Mouse (Mus musculus) lung, embryonic 14.5 days (tissue): ENCODE results near the gene Dcbld2. TPM values are rescaled to one million over a fixed set of nuclear protein-coding genes. Genes with fewer than 3 reads are reported as not detected.

Experiments used
- ATAC-seq: fragments of 200-750 bp; cut with Nextera tagmentation; 2 replicates; pipeline ENCODE4 v1.8.0; 2017; ENCODE audit warnings: mild to moderate bottlenecking, moderate TSS enrichment, moderate library complexity; ENCODE audit not compliant: insufficient read depth
- DNase-seq: peaks from one replicate; pipeline ENCODE4 v3.0.0-alpha.2; 2015
- H3K27ac ChIP-seq: fragments of 300-500 bp; sonication (generic); 2 replicates; pipeline ENCODE4 v1.5.1; 2014; ENCODE audit warnings: low read depth, mild to moderate bottlenecking, moderate library complexity
- H3K27me3 ChIP-seq: fragments of 300-500 bp; sonication (generic); 2 replicates; pipeline ENCODE4 v1.6.1; 2014; ENCODE audit warnings: low read length, control low read depth; ENCODE audit not compliant: insufficient read depth
- H3K36me3 ChIP-seq: fragments of 300-500 bp; sonication (generic); 2 replicates; pipeline ENCODE4 v1.6.1; 2014; ENCODE audit warnings: control low read depth; ENCODE audit not compliant: insufficient read depth
- H3K4me1 ChIP-seq: fragments of 300-500 bp; sonication (generic); 2 replicates; pipeline ENCODE4 v1.6.1; 2014; ENCODE audit warnings: antibody characterized with exemption, control low read depth; ENCODE audit not compliant: insufficient read depth
- H3K4me2 ChIP-seq: fragments of 300-500 bp; sonication (generic); 2 replicates; pipeline ENCODE4 v1.6.1; 2014; ENCODE audit warnings: mild to moderate bottlenecking
- H3K4me3 ChIP-seq: fragments of 300-500 bp; sonication (generic); 2 replicates; pipeline ENCODE4 v1.5.1; 2014; ENCODE audit warnings: low read depth, low read length
- H3K9ac ChIP-seq: fragments of 300-500 bp; sonication (generic); 2 replicates; pipeline ENCODE4 v1.6.1; 2014
- H3K9me3 ChIP-seq: fragments of 300-500 bp; sonication (generic); 2 replicates; pipeline ENCODE4 v1.6.1; 2016; ENCODE audit warnings: low read depth, low read length, control low read depth
- CTCF ChIP-seq: IDR thresholded peaks from 2 replicates; pipeline ENCODE4 v1.5.1; 2016; ENCODE audit warnings: antibody characterized with exemption, low read depth
- WGBS: fragments of 180-500 bp; shearing (Covaris S2); extraction: QIAGEN DNeasy Blood & Tissue Kit; methylation state at CpG from one replicate; pipeline ENCODE4 v1.1.7; 2014; 5-methylcytosine and 5-hydroxymethylcytosine counted together
- polyA plus RNA-seq: library from polyadenylated mRNA; unstranded; fragments of >200 nt; fragmentation: Nextera tagmentation; extraction: Ambion mirVana; gene quantifications from 2 replicates; pipeline ENCODE4 v1.2.1, GENCODE M21; 2014

The Dcbld2 gene
- polyA plus RNA-seq, 1 experiment from 2014 or later = 17.3 TPM

DNA sequence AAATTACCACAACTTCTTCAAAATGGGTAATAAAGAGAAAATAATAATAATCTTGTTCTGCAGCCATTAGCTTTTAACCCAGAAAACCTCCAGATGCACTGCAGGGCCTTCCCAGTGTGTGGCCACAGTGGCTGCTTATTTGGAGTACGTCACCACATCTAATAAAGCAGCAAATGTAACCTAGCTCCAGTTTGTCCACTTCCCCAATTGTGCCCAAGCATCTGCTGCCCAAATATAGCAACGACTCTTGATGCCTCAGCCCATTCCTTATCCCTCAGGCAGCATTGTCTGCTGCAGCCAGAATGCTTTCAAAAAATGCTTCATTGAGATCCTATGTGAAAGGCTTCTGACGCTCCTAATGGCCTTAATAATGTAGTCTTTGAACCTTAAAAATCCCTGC lies 66.6 kb downstream of the Dcbld2 start:
- H3K9me3 ChIP-seq = peaks cover 6% of the 10 kb centered on the region; the same call in 1 of the 2 replicates
- H3K36me3 ChIP-seq = peaks cover 39% of the 10 kb centered on the region
- H3K9ac ChIP-seq = no peak overlapping the region
- no peak overlapping the region for H3K4me2 ChIP-seq
- peaks cover 6% of the 10 kb centered on the region for H3K4me1 ChIP-seq
- peak overlapping the region; percentile 56; the same call in 1 of the 2 replicates for H3K27ac ChIP-seq
- no peaks in the 10 kb centered on the region for H3K27me3 ChIP-seq
- TF ChIP-seq CTCF = no peak
- ATAC-seq = no peak
- 64% methylated on average over 3 of the region's 3 CpGs for WGBS
- no peak overlapping the region for H3K4me3 ChIP-seq
- no peak for DNase-seq

- 68% methylated on average over 3 of the region's 3 CpGs for WGBS
- peak; percentile 57 for ATAC-seq
- peak overlapping the region; percentile 77 for H3K27ac ChIP-seq
These were observed 67.4 kb downstream of the Dcbld2 start for GRCm38 (mm10) chr16:58475544-58476154.

DNA sequence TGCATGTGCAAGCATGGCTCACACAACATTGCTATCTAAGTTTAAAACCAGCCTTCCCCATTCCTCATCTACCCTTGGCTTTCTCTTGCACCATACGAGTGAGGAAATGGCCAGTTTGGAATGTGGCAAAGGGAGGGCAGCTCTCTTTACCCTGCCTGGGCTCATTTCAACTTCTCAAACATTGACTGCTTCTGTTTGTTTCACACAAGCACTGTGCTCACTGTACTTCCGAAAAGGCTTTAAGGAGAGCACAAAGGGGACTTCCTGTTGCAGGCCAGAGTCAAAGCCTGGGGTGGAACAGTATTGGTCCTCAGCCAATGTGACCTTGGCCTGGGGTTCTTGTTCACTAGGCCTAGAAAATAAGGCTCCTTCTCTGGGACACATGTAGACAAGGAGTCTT lies 68.1 kb downstream of the Dcbld2 start:
- no peak for TF ChIP-seq CTCF
- H3K36me3 ChIP-seq = peaks cover 42% of the 10 kb centered on the region

More at GRCm38 (mm10) chr16:58475544-58476154, 67.4 kb downstream of the Dcbld2 start:
- Histone ChIP-seq H3K27me3 (no peaks in the 10 kb centered on the region), H3K4me2 (no peak overlapping the region), H3K9ac (no peak overlapping the region), H3K36me3 (peaks cover 36% of the 10 kb centered on the region), H3K4me1 (peaks cover 6% of the 10 kb centered on the region), H3K9me3 (peaks cover 6% of the 10 kb centered on the region; the same call in 1 of the 2 replicates), H3K4me3 (no peak overlapping the region)
- no peak for TF ChIP-seq CTCF
- no peak for DNase-seq

DNA sequence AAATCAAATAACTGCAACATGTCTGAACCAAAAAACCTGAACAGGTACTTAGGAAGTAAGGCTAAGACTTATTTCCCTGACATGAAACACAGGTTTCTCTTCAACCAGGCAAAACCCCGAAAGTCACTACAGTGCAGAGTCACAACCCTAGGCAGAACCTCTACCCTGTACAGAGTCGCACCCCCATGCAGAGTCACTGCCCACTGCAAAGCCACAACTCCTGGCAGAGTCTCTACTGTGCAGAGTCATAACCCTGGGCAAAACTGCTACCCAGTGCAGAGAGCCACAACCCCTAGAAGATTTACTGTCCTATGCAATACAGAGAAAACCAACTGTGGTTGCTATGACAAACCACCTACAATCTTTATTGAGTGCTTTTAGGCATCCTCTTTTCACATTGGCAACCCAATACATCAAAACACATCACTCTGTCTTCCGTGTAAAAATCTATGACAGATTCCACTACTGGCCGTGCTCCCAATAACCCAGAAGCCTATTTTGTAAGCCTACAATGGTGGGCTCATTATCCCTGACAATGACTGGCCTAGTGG lies 71.7 kb downstream of the Dcbld2 start:
- whole genome bisulfite sequencing = 83% methylated on average over 4 of the region's 4 CpGs
- ATAC-seq = no peak
- no peak for TF ChIP-seq CTCF

More for the DNA sequence above, 68.1 kb downstream of the Dcbld2 start:
- Histone ChIP-seq H3K9ac (no peak overlapping the region), H3K9me3 (peaks cover 6% of the 10 kb centered on the region; the same call in 1 of the 2 replicates), H3K4me1 (peaks cover 11% of the 10 kb centered on the region), H3K27ac (peak overlapping the region; percentile 77), H3K4me2 (no peak overlapping the region), H3K4me3 (no peak overlapping the region), H3K27me3 (no peaks in the 10 kb centered on the region)
- DNase-seq = peak; percentile 60
- peak; percentile 65 for ATAC-seq
- 29% methylated on average over 2 of the region's 2 CpGs for WGBS

DNA sequence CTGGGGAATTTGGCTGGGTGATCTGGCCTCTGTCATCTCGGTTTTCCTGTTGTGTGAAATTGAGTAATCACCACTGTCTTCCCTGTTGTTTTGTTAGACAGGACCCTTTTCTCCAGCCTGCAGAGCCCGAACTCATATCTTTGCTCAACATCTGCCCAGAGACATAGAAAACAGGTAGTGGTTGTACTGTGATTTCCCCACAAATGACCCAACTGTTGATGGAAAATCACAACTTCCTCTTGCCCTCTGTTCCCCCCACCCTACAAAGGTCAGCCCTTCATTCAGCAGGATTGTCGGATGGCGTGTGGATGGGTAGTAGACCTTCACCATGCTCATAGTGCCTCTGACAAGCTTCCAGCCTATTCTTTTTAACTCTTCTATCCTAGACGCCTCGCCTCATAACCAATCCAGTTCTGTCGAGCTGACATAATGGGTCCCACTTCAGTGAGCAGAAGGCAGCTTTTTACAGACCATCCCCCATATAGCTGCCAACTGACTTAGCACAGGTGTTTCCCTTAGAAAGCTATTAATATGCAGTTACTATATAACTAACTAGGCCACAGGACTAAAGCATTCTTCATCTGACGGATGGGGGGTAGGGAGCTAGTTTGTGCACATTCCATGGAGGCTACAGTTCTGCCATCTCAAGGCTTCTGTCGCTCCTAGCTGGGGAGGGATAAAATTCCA lies 73.1 kb downstream of the Dcbld2 start:
- Histone ChIP-seq H3K27ac (peak overlapping the region; percentile 73), H3K36me3 (peaks cover 26% of the 10 kb centered on the region), H3K27me3 (no peaks in the 10 kb centered on the region), H3K4me3 (no peak overlapping the region), H3K4me2 (0 out of 2 replicates have a peak overlapping the region, but pooled peaks have one; percentile 18), H3K4me1 (peaks cover 13% of the 10 kb centered on the region), H3K9me3 (peaks cover 6% of the 10 kb centered on the region; the same call in 1 of the 2 replicates), H3K9ac (no peak overlapping the region)
- 61% methylated on average over 9 of the region's 9 CpGs for WGBS
- TF ChIP-seq CTCF = no peak
- peak; percentile 63 for ATAC-seq
- peak; percentile 39 for DNase-seq

More for the DNA sequence above, 71.7 kb downstream of the Dcbld2 start:
- Histone ChIP-seq H3K27me3 (no peaks in the 10 kb centered on the region), H3K9ac (no peak overlapping the region), H3K9me3 (peaks cover 6% of the 10 kb centered on the region; the same call in 1 of the 2 replicates), H3K4me2 (no peak overlapping the region), H3K4me3 (no peak overlapping the region), H3K36me3 (peaks cover 26% of the 10 kb centered on the region), H3K27ac (no peak overlapping the region), H3K4me1 (peaks cover 17% of the 10 kb centered on the region)
- no peak for DNase-seq

DNA sequence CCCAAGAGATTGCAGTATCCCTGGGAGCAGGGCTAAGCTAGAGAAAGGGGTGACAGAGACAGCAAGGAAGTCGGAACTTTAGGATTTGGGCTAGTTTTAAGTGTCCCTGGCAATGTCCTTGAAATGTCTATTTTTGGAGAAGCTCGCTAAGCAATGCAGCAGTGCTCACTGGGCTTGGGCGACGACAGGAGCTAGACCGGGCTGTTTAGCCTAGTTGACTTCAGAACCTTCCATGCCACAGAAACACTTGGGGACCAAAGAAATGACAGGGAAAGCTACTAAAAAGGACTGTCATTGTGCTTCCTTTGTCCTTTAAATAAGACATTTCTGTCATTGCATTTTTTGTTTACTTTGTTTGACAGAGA lies 73.6 kb downstream of the Dcbld2 start:
- ATAC-seq (no peak), DNase-seq (no peak)
- Histone ChIP-seq H3K9ac (no peak overlapping the region), H3K9me3 (peaks cover 6% of the 10 kb centered on the region; the same call in 1 of the 2 replicates), H3K4me3 (no peak overlapping the region), H3K27me3 (no peaks in the 10 kb centered on the region), H3K4me2 (0 out of 2 replicates have a peak overlapping the region, but pooled peaks have one; percentile 18), H3K36me3 (peaks cover 30% of the 10 kb centered on the region), H3K4me1 (peaks cover 11% of the 10 kb centered on the region; the same call in 1 of the 2 replicates), H3K27ac (peak overlapping the region; percentile 73)
- TF ChIP-seq CTCF = no peak
- 50% methylated on average over 5 of the region's 5 CpGs for WGBS

DNA sequence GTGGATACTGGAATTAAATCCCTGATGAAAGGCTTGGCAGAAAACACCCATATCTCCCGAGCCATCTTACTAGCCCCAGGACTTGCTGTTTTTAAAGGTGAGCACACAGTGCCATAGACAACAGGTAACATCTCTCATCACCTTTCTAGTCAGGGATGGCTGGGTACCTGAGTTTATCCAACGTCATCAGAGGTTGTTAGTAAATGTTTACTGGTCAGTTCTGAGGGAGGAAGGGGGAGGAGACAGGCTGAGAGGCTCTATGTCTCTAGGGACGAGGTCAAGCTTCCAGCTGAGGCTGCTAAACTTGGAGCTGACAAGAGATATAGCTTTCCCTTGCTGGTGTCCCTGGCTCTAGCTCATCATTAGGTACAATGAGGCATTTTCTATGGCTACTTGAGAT lies 74.1 kb downstream of the Dcbld2 start:
- ATAC-seq (no peak), DNase-seq (no peak)
- Histone ChIP-seq H3K36me3 (peaks cover 27% of the 10 kb centered on the region), H3K27ac (peak overlapping the region; percentile 73; the same call in 1 of the 2 replicates), H3K4me3 (no peak overlapping the region), H3K9me3 (peaks cover 6% of the 10 kb centered on the region; the same call in 1 of the 2 replicates), H3K27me3 (no peaks in the 10 kb centered on the region), H3K4me2 (no peak overlapping the region), H3K9ac (no peak overlapping the region), H3K4me1 (peaks cover 11% of the 10 kb centered on the region; the same call in 1 of the 2 replicates)
- WGBS = 40% methylated on average over 3 of the region's 3 CpGs
- no peak for TF ChIP-seq CTCF
